Mouse (Mus musculus): ENCODE data around the gene Sprtn. TPM values are rescaled to one million over a fixed set of nuclear protein-coding genes. Genes with fewer than 3 reads are reported as not detected.

Gene Sprtn
- polyA plus RNA-seq, 1 experiment from 2014 or later: 9.8 TPM

DNA sequence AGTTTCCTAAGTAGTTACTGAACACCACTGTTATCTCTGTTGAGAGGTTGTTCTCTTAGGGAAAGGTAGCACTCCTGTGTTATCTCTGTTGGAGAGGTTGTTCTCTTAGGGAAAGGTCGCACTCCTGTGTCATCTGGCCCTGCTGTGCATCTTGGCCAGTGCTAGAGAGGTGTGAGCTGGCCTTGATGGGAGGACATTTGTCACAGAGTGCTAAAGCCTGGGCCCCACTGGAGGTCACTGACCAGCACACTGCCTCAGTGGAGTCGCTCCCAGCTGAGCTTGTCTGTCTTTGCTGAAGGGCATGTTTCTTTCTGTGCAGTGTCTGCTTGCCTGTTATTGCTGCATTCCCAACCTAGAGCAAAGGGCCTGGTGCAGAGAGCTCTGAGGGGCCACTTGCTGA, 30.6 kb upstream of the Sprtn start:
- peaks cover 7% of the 10 kb centered on the region for H3K4me1 ChIP-seq (ENCODE audit: control insufficient read depth, insufficient read depth, low read length)
- ATAC-seq (no peak), DNase-seq (ENCODE audit: low spot score) (no peak)
- H3K4me2 ChIP-seq (ENCODE audit: low read length): no peak overlapping the region
- no peak overlapping the region for H3K4me3 ChIP-seq (ENCODE audit: low read depth, low read length)
- H3K9ac ChIP-seq (ENCODE audit: low read length): no peak overlapping the region
- H3K27me3 ChIP-seq (replicated peaks; ENCODE audit: control insufficient read depth, insufficient read depth, low read length): no peaks in the 10 kb centered on the region
- no peaks in the 10 kb centered on the region for H3K9me3 ChIP-seq (replicated peaks; ENCODE audit: control insufficient read depth, low read length)
- H3K27ac ChIP-seq (ENCODE audit: low read depth, low read length): no peak overlapping the region
- 98% methylated on average over 2 of the region's 2 CpGs for WGBS
- peaks cover 19% of the 10 kb centered on the region for H3K36me3 ChIP-seq (ENCODE audit: control insufficient read depth, insufficient read depth, low read length)

DNA sequence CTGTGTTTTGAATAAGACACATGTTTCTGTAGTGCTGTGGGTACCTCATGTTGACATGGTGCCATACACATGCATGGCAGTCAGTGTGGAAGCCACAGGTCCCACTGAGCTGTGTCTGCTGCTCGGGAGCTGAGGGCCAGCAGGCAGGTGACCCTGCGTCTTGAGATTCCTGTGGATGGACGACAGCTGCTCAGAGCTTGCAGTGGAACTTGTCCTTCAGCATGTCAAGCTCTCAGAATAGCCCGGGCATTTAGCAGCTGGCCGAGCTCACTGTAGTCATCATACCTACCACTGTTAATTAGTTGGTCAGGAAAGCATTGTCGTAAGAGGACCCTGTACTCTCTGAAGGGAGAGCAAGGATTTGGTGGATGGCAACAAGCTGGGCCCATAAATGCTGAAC, 28.0 kb upstream of the Sprtn start:
- Histone ChIP-seq H3K4me1 (ENCODE audit: control insufficient read depth, insufficient read depth, low read length) (no peaks in the 10 kb centered on the region), H3K4me2 (ENCODE audit: low read length) (no peak overlapping the region), H3K9ac (ENCODE audit: low read length) (no peak overlapping the region), H3K27ac (ENCODE audit: low read depth, low read length) (no peak overlapping the region), H3K36me3 (ENCODE audit: control insufficient read depth, insufficient read depth, low read length) (peaks cover 43% of the 10 kb centered on the region), H3K27me3 (replicated peaks; ENCODE audit: control insufficient read depth, insufficient read depth, low read length) (no peaks in the 10 kb centered on the region), H3K9me3 (replicated peaks; ENCODE audit: control insufficient read depth, low read length) (no peaks in the 10 kb centered on the region), H3K4me3 (ENCODE audit: low read depth, low read length) (no peak overlapping the region)
- DNase-seq (ENCODE audit: low spot score): no peak
- ATAC-seq: no peak
- WGBS: 86% methylated on average over 6 of the region's 6 CpGs

DNA sequence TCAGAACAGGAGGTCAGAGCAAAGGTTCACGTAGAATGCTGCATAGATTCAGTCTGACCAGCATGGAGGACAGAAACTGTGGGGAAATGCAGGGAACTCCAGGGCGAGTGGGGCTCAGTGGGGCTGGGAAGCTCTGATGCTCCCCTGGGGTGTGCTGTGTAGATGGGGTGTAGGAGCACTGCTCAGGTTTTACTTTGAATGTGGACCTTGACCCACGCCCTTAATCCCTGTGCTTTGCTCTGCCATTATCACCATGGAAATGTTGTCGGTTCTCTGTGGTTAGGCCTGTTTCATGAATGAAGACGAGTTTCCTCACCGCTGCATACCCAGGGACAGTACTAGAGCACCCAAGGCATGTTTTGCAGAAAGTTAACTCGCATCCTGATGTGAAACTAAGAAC, 26.2 kb upstream of the Sprtn start:
- Histone ChIP-seq H3K4me2 (ENCODE audit: low read length) (no peak overlapping the region), H3K27ac (ENCODE audit: low read depth, low read length) (no peak overlapping the region), H3K9ac (ENCODE audit: low read length) (no peak overlapping the region), H3K9me3 (replicated peaks; ENCODE audit: control insufficient read depth, low read length) (no peaks in the 10 kb centered on the region), H3K27me3 (replicated peaks; ENCODE audit: control insufficient read depth, insufficient read depth, low read length) (no peaks in the 10 kb centered on the region), H3K4me3 (ENCODE audit: low read depth, low read length) (no peak overlapping the region), H3K4me1 (ENCODE audit: control insufficient read depth, insufficient read depth, low read length) (no peaks in the 10 kb centered on the region), H3K36me3 (ENCODE audit: control insufficient read depth, insufficient read depth, low read length) (peaks cover 58% of the 10 kb centered on the region)
- DNase-seq (ENCODE audit: low spot score): no peak
- 95% methylated on average over 7 of the region's 7 CpGs for WGBS
- no peak for ATAC-seq

DNA sequence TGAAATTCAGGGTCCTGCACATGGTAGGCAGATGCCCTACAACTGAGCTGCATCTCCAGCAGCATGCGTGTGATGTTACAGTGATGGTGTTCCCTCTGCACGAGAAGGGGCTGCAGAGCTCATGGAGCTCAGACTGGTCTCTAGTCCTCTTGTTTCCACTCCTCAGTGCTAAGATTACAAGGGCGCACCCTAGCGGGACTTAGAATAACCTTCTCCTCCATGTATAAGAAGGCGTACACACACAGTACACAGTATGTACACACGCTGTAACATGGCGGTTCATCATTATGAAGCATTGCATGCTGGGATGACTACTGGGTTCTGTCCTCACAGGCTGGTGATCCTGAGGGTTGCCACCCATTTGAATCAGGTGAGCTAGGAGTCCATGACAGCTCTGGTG, 25.6 kb upstream of the Sprtn start:
- H3K4me1 ChIP-seq (ENCODE audit: control insufficient read depth, insufficient read depth, low read length): no peaks in the 10 kb centered on the region
- H3K9ac ChIP-seq (ENCODE audit: low read length): no peak overlapping the region
- ATAC-seq (no peak), DNase-seq (ENCODE audit: low spot score) (no peak)
- no peak overlapping the region for H3K27ac ChIP-seq (ENCODE audit: low read depth, low read length)
- H3K4me2 ChIP-seq (ENCODE audit: low read length): no peak overlapping the region
- peaks cover 64% of the 10 kb centered on the region for H3K36me3 ChIP-seq (ENCODE audit: control insufficient read depth, insufficient read depth, low read length)
- H3K9me3 ChIP-seq (replicated peaks; ENCODE audit: control insufficient read depth, low read length): no peaks in the 10 kb centered on the region
- 92% methylated on average over 7 of the region's 7 CpGs for WGBS
- H3K4me3 ChIP-seq (ENCODE audit: low read depth, low read length): no peak overlapping the region
- no peaks in the 10 kb centered on the region for H3K27me3 ChIP-seq (replicated peaks; ENCODE audit: control insufficient read depth, insufficient read depth, low read length)

DNA sequence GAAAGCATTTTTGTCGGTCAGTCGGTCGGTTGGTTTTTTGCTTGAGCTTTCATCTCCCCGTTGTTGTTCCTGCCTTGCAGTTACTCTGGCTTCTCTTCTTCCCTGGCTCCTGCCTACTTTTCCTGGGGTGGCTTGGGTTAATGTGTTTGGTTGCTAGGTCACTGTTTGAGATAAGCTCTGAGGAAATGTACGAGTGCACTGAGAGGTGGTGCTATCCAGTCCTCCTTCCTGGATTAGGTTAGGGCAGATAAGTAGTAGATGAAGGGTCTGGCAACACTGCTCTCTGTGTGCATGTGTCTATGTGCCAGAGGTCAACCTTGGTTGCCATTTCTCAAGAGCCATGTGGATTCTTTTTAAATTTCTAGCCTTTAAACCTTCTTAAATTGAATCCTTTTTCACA, 25.0 kb upstream of the Sprtn start:
- DNase-seq (ENCODE audit: low spot score) (no peak), ATAC-seq (no peak)
- peaks cover 70% of the 10 kb centered on the region for H3K36me3 ChIP-seq (ENCODE audit: control insufficient read depth, insufficient read depth, low read length)
- H3K27ac ChIP-seq (ENCODE audit: low read depth, low read length): no peak overlapping the region
- no peak overlapping the region for H3K9ac ChIP-seq (ENCODE audit: low read length)
- WGBS: 92% methylated on average over 5 of the region's 5 CpGs
- no peaks in the 10 kb centered on the region for H3K4me1 ChIP-seq (ENCODE audit: control insufficient read depth, insufficient read depth, low read length)
- H3K4me3 ChIP-seq (ENCODE audit: low read depth, low read length): no peak overlapping the region
- no peaks in the 10 kb centered on the region for H3K27me3 ChIP-seq (replicated peaks; ENCODE audit: control insufficient read depth, insufficient read depth, low read length)
- H3K4me2 ChIP-seq (ENCODE audit: low read length): no peak overlapping the region
- H3K9me3 ChIP-seq (replicated peaks; ENCODE audit: control insufficient read depth, low read length): no peaks in the 10 kb centered on the region

DNA sequence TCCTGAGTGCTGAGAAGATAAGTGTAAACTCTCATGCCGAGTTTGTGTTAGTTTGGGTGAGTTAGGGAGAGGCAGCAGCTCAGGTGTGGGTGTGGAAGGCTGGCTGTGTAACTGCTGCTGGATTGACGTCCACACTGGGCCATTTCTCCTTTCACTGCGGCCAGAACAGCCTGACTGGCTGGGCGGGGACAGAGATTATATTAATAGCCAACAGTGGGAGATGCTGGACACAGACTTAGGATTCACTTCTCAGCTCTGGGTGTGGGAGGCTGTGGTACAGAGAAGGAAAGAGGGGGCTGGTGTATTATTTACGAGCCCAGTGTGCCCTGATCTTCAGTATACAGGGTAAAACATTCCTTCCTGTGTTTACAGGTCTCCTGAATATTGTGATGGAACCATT, 19.5 kb upstream of the Sprtn start:
- Histone ChIP-seq H3K4me2 (ENCODE audit: low read length) (no peak overlapping the region), H3K4me3 (ENCODE audit: low read depth, low read length) (no peak overlapping the region)

DNA sequence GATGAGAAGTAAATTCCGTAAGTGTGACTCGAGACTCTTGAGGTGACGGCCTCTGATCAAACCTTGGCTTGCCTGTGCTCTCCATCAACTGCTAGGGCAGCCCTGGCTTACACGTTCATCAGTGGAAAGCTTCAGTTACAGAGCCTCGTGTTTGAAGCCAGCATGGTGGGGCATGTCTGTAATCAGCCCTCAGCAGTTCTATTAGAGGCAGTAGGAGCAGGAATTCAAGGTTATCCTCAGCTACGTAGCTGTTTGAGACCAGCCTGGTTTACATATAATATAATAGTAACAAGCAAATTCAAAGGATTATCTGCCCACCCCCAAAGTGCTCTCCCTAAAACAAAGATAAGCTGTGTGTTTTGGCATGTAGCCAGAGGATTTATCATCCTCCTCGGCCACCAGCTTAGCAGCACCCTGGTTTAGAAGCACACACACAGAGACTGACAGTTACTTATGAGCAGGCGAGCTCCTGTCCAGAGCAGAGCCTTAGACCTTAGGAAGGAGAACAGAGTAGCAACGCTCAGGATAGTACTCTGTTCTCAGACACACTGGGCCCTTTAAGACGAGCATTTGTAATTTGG, 18.6 kb upstream of the Sprtn start:
- Histone ChIP-seq H3K9ac (ENCODE audit: low read length) (no peak overlapping the region), H3K4me3 (ENCODE audit: low read depth, low read length) (no peak overlapping the region), H3K9me3 (replicated peaks; ENCODE audit: control insufficient read depth, low read length) (no peaks in the 10 kb centered on the region), H3K27ac (ENCODE audit: low read depth, low read length) (no peak overlapping the region), H3K27me3 (replicated peaks; ENCODE audit: control insufficient read depth, insufficient read depth, low read length) (no peaks in the 10 kb centered on the region), H3K36me3 (ENCODE audit: control insufficient read depth, insufficient read depth, low read length) (peaks cover 92% of the 10 kb centered on the region), H3K4me2 (ENCODE audit: low read length) (no peak overlapping the region), H3K4me1 (ENCODE audit: control insufficient read depth, insufficient read depth, low read length) (no peaks in the 10 kb centered on the region)
- WGBS: 84% methylated on average over 10 of the region's 10 CpGs
- no peak for DNase-seq (ENCODE audit: low spot score)
- ATAC-seq: no peak

More for the DNA sequence above, 19.5 kb upstream of the Sprtn start:
- H3K36me3 ChIP-seq (ENCODE audit: control insufficient read depth, insufficient read depth, low read length): peaks cover 92% of the 10 kb centered on the region
- H3K9me3 ChIP-seq (replicated peaks; ENCODE audit: control insufficient read depth, low read length): no peaks in the 10 kb centered on the region
- H3K9ac ChIP-seq (ENCODE audit: low read length): no peak overlapping the region
- DNase-seq (ENCODE audit: low spot score): no peak
- WGBS: 94% methylated on average over 5 of the region's 5 CpGs
- no peaks in the 10 kb centered on the region for H3K4me1 ChIP-seq (ENCODE audit: control insufficient read depth, insufficient read depth, low read length)
- no peak for ATAC-seq
- H3K27ac ChIP-seq (ENCODE audit: low read depth, low read length): no peak overlapping the region
- H3K27me3 ChIP-seq (replicated peaks; ENCODE audit: control insufficient read depth, insufficient read depth, low read length): no peaks in the 10 kb centered on the region

DNA sequence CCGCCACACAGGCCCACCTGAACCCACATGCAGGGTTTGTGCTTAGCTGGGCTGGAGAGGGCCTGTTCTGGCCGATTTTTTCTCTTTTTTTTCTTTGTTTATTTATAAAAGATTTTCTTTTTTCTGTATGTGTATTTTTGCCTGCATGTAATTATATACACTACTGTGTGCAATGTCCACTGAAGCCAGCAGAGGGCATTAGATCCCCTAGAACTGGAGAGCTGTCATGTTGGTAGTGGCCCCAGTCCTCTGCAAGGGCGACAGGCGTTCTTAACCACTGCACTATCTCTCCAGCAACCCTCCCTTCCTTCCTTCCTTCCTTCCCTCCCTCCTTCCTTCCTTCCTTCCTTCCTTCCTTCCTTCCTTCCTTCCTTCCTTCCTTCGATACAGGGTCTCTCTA, 9.3 kb upstream of the Sprtn start:
- 97% methylated on average over 5 of the region's 5 CpGs for WGBS
- H3K4me2 ChIP-seq (ENCODE audit: low read length): no peak overlapping the region
- no peaks in the 10 kb centered on the region for H3K4me1 ChIP-seq (ENCODE audit: control insufficient read depth, insufficient read depth, low read length)
- no peak for ATAC-seq
- H3K36me3 ChIP-seq (ENCODE audit: control insufficient read depth, insufficient read depth, low read length): peaks cover 93% of the 10 kb centered on the region
- no peak overlapping the region for H3K27ac ChIP-seq (ENCODE audit: low read depth, low read length)
- H3K9me3 ChIP-seq (replicated peaks; ENCODE audit: control insufficient read depth, low read length): no peaks in the 10 kb centered on the region
- H3K4me3 ChIP-seq (ENCODE audit: low read depth, low read length): no peak overlapping the region
- no peak overlapping the region for H3K9ac ChIP-seq (ENCODE audit: low read length)
- DNase-seq (ENCODE audit: low spot score): no peak
- no peaks in the 10 kb centered on the region for H3K27me3 ChIP-seq (replicated peaks; ENCODE audit: control insufficient read depth, insufficient read depth, low read length)

DNA sequence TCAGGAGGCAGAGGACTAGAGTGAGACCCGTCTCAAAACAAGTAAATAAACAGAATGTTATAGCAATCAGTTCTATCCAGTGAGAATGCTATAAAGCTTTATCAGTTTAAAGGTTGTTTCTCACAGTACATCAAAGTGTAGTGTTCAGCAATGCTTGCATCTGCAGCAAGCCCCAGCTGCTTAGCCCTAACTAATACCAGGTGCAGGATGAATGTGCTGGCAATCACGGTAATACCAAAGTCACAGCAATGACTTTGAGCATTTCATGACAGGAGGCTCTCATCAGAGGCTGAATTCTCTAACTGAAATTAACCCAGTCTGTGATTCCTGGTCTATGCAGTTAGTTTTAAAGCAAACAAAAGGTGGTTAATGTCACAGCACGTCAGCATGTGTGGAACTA, 5.1 kb upstream of the Sprtn start:
- Histone ChIP-seq H3K36me3 (ENCODE audit: control insufficient read depth, insufficient read depth, low read length) (peaks cover 71% of the 10 kb centered on the region), H3K4me3 (ENCODE audit: low read depth, low read length) (no peak overlapping the region), H3K4me2 (ENCODE audit: low read length) (no peak overlapping the region), H3K27me3 (replicated peaks; ENCODE audit: control insufficient read depth, insufficient read depth, low read length) (no peaks in the 10 kb centered on the region), H3K27ac (ENCODE audit: low read depth, low read length) (no peak overlapping the region), H3K9me3 (replicated peaks; ENCODE audit: control insufficient read depth, low read length) (no peaks in the 10 kb centered on the region), H3K9ac (ENCODE audit: low read length) (no peak overlapping the region), H3K4me1 (ENCODE audit: control insufficient read depth, insufficient read depth, low read length) (peaks cover 9% of the 10 kb centered on the region)
- ATAC-seq (no peak), DNase-seq (ENCODE audit: low spot score) (no peak)
- 66% methylated on average over 3 of the region's 3 CpGs for WGBS
